Mouse (Mus musculus) right cerebral cortex, postnatal 4 days (tissue): ENCODE measurements around the gene Sept14.

Source experiments
- DNase-seq: peaks from one replicate; pipeline ENCODE4 v3.0.0-alpha.2; 2022

Gene Sept14

DNA sequence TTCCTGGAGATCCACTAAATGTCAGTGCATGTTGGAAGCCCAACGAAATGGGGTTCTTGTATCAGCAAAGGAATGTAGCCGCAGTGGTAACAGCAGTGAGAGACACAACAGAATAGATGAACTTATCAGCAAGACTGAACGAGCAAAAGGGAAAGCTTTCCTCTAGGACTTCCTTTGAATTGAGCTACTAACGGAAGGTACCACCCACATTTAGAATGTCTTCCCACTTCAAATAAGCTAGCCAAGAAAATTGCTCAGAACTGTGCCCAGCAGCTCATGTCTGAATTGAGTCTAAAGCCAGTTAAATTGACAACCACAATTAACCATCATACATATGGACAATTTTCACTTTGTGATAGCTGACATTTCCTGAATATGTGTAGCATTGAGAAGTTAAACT is 40.5 kb downstream of the Sept14 start:
- DNase-seq = no peak

DNA sequence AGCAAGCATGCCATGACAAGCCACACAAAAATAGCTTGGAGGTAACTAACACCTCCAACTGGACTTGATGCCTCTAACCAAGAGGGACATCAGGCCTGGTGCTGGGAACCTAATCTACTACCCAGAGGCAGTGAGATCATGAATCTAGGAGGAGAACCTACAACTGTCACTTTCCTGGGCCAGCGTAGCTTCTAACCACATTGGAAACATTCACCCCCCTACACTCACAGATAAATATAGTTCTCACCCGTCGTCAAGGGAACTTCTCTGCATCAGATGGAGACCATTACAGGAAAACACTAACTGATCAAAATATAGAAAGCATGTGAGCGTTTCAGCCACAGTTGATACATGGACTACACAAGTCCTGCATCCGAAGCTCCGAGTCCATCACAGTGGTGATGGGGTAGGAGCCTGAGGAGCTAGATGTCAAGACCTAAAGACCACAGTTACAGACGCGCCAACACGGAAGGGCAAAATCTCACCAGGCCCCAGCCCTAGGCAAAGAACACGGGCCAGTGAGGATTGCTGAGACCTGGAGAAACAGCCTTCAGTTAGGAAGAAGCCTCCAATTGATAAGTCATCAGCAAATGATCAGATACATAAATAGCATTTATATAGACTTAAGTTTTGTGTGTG is 41.9 kb downstream of the Sept14 start:
- no peak for DNase-seq

DNA sequence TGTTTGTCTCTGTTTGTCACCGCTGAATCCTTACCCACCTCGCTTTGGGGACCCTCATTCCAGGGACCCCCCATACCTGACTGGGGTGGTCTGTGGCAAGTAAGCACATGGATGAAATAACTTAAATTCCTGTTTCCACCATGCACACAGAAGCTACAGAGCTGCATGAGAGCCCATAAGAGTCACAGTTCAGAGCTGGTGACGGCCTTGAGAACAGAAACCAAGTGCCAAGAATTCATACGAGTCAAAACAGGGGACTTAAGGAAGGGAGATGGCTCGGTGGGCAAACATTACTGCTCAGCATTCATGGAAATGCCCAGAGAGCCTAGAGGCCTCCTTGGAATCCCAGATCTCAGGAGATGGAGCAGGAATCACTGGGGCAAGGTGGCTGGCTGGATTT is 44.2 kb downstream of the Sept14 start:
- DNase-seq = no peak

DNA sequence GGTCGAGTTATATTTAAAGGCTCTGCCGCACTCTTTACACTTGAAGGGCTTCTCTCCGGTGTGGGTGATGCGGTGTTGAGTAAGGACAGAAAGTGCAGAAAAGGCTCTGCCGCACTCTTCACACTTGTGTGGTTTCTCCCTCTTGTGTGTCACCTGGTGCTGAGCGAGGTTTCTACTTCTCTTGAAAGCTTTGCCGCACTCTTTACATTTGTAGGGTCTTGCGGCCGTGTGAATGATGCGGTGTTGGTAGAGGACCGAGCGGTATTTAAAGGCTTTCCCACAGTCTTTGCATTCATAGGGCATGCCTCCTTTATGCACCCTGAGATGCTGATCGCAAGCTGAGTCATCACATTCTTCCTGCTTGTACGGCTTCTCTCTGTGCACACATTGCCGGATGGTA is 50.4 kb downstream of the Sept14 start:
- no peak for DNase-seq

DNA sequence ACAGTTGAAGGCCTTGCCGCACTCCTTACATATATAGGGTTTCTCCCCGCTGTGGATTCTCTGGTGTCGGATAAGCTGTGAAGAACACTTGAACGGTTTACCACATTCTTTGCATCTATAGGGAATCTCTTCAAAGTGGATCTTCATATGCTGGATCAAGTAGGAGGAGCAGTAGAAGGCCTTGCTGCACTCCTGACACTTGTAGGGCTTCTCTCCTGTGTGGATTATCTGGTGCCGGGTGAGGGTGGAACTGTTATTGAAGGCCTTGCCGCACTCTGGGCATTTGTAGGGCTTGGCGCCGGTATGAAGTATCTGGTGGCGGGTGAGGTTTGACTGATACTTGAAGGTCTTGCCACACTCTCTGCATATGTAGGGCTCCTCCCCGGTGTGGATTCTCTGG is 51.3 kb downstream of the Sept14 start:
- no peak for DNase-seq

DNA sequence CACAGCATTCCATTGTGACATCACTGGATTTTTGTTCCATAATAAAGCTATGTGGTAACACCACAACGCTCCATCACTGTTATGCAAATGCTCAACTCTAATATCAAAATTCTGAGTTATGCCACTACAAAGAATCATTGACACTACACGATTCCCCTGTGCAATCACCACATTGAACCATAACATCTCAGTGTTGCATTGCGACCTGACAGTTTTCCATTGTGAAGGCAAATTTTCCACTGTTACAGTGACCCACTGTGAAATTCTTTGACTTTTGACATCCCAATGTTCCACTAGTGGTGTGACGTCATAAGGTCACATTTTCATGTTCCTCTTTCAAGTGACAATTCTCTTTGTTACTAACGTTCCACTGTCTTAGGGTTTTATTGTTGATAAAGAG is 57.5 kb downstream of the Sept14 start:
- no peak for DNase-seq
